Mouse (Mus musculus) testis, adult 2 months (tissue): Measurements from ENCODE around the gene Pigv.

ENCODE experiments used
- CTCF ChIP-seq: fragments of 200-500 bp; IDR thresholded peaks from 2 replicates; pipeline ENCODE4 v1.5.1; 2012; ENCODE audit warnings: low read depth, mild to moderate bottlenecking, inconsistent platforms, low read length, moderate library complexity; ENCODE audit not compliant: control insufficient read depth, insufficient read depth, insufficient replicate concordance
- POLR2A ChIP-seq: fragments of 200-500 bp; IDR thresholded peaks from 2 replicates; pipeline ENCODE4 v1.6.1; 2012; ENCODE audit warnings: low read depth, mild to moderate bottlenecking, inconsistent platforms, low read length, moderate library complexity; ENCODE audit not compliant: control insufficient read depth

GRCm38 (mm10) chr4:133656294-133656693 is 16.2 kb downstream of the Pigv start:
- TF ChIP-seq CTCF = no peak
- no peak for TF ChIP-seq POLR2A
